Mouse (Mus musculus): ENCODE measurements around the gene Pigo. TPM values are rescaled to one million over a fixed set of nuclear protein-coding genes. Genes with fewer than 3 reads are reported as not detected.

Gene Pigo
- polyA plus RNA-seq, 1 experiment from 2014 or later: 22.2 TPM

DNA sequence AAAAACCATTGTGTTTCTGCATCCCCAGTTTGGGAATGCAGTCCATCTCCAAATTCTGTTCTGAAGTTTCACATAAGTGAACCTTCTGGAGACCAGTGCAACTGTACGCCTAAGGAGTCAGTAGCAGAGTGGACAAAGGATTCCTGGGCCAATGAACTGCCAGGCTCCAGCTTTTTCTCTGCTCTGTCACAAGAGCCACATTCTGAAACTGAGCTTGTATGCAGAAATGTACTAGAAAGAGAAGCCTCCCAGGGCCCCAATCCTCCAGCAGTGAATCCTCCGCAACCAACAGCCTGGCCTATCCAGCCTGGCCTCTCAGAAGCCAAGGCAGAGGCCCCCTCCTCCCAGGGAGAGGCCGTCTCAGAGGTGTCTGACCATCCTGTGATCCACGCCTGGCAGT lies 52.7 kb downstream of the Pigo start:
- DNase-seq (ENCODE audit: extremely low spot score, low spot score): no peak
- Histone ChIP-seq H3K4me1 (no peaks in the 10 kb centered on the region), H3K27me3 (ENCODE audit: poor library complexity, severe bottlenecking) (no peaks in the 10 kb centered on the region), H3K27ac (no peak overlapping the region), H3K4me3 (no peak overlapping the region), H3K36me3 (replicated peaks) (peaks cover 28% of the 10 kb centered on the region), H3K9me3 (no peaks in the 10 kb centered on the region)
- 78% methylated on average over 4 of the region's 4 CpGs for WGBS

DNA sequence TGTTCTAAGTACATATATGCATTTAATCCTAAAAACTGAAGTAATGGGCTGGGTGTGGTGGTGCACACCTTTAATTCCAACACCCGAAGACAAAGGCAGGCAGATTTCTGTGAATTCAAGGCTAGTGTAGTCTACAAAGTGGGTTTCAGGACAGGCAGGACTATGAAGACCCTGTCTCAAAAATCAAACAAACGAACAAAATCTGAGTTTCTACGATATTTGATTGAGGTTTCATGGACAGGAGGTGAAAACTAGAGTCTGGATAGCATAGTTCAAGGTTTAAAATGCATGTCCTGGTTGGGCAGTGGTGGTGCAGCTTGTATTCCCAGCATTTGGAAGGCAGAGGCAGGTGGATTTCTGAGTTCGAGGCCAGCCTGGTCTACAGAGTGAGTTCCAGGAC lies 56.3 kb downstream of the Pigo start, which contains the start of gene 1700022I11Rik:
Gene 1700022I11Rik (plus strand): TSS at position 301 of the 400 bp plus-strand sequence.
- Histone ChIP-seq H3K36me3 (replicated peaks) (no peaks in the 10 kb centered on the region), H3K4me3 (no peak within 1 kb of the TSS), H3K27ac (no peak within 1 kb of the TSS), H3K4me1 (peaks cover 8% of the 10 kb centered on the region), H3K27me3 (ENCODE audit: poor library complexity, severe bottlenecking) (peaks cover 7% of the 10 kb centered on the region; the same call in 1 of the 2 replicates), H3K9me3 (no peaks in the 10 kb centered on the region)
- DNase-seq (ENCODE audit: extremely low spot score, low spot score): no peak
- WGBS: 88% methylated on average over 4 of the region's 4 CpGs

Other genes starting within 250 kb of the Pigo start
- gene Fam205a1, start 171.9 kb downstream of the Pigo start, polyA plus RNA-seq (2016; fragmentation: Nextera tagmentation; extraction: Ambion mirVana): 0.07 TPM in 1 of 2 replicates, not detected in the other
- gene Gm12394, start 169.0 kb downstream of the Pigo start, polyA plus RNA-seq (2016; fragmentation: Nextera tagmentation; extraction: Ambion mirVana): 0.27 and 0.37 TPM in 2 replicates
- 0.18 and 0.53 TPM in 2 replicates for gene Fam205c, start 151.6 kb downstream of the Pigo start, polyA plus RNA-seq (2016; fragmentation: Nextera tagmentation; extraction: Ambion mirVana)
- gene Phf24, start 109.2 kb downstream of the Pigo start, polyA plus RNA-seq (2016; fragmentation: Nextera tagmentation; extraction: Ambion mirVana): 0.33 and 0.51 TPM in 2 replicates
- 11.5 and 16.2 TPM in 2 replicates for gene Dnajb5, start 76.0 kb downstream of the Pigo start, polyA plus RNA-seq (2016; fragmentation: Nextera tagmentation; extraction: Ambion mirVana)
- 0.27 and 0.52 TPM in 2 replicates for gene 1700022I11Rik, start 56.2 kb downstream of the Pigo start, polyA plus RNA-seq (2016; fragmentation: Nextera tagmentation; extraction: Ambion mirVana)
- gene Vcp, start 25.3 kb downstream of the Pigo start, polyA plus RNA-seq (2016; fragmentation: Nextera tagmentation; extraction: Ambion mirVana): 655 and 667 TPM in 2 replicates
- gene Fancg, start 15.3 kb downstream of the Pigo start, polyA plus RNA-seq (2016; fragmentation: Nextera tagmentation; extraction: Ambion mirVana): 23.1 and 27.3 TPM in 2 replicates
- 496 and 515 TPM in 2 replicates for gene Stoml2, start 5.9 kb upstream of the Pigo start, polyA plus RNA-seq (2016; fragmentation: Nextera tagmentation; extraction: Ambion mirVana)
- gene Fam214b, start 20.4 kb upstream of the Pigo start, polyA plus RNA-seq (2016; fragmentation: Nextera tagmentation; extraction: Ambion mirVana): 19.8 and 20.3 TPM in 2 replicates
- 10.7 and 11.6 TPM in 2 replicates for gene Unc13b, start 33.1 kb upstream of the Pigo start, polyA plus RNA-seq (2016; fragmentation: Nextera tagmentation; extraction: Ambion mirVana)
- gene Atp8b5, start 241.3 kb upstream of the Pigo start, polyA plus RNA-seq (2016; fragmentation: Nextera tagmentation; extraction: Ambion mirVana): 0.32 and 0.53 TPM in 2 replicates

All from forebrain, embryonic 10.5 days (tissue).